Mouse (Mus musculus): ENCODE results near the gene Uba2.

The Uba2 gene

GRCm38 (mm10) chr7:34167766-34168469, 1.5 kb downstream of the Uba2 start:
- in situ Hi-C loops (cut with MboI, MseI) = no loop called here

DNA sequence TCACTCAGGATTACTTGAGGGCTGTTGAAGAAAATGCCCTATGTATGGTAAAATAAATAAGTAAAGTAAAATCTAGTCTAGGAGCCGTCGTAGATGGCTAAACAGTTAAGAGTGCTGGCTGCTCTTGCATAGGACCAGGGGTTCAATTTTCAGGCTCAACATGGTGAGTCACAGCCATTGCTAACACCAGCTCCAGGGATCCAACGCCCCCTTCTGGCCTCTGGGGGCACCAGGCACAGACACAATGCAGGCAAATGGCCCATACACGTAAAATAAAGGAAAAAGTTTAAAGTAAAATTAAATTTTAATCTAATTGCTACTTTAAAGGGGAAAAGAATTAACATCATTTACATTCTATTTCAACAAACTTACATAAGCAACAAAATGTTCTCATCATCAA, 2.5 kb downstream of the Uba2 start:
- in situ Hi-C loops (cut with MboI, MseI) = no loop called here

DNA sequence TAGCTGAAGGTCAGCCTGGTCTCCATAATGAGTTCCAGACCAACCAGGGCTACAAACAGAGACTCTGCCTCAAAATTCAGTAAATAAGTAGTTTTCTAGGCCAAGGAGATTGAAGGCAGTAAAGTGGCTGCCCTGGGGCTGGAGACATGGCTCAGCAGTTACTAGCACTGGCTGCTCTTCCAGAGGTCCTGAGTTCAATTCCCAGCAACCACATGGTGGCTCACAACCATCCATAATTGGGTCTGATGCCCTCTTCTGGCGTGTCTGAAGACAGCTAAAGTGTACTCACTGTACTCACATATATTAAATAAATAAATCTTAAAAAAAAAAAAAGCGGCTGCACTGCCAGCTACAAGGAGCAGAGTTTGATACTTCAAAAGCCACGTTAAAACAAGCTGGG, 3.4 kb downstream of the Uba2 start:
- in situ Hi-C loops (cut with MboI, MseI) = no loop called here

DNA sequence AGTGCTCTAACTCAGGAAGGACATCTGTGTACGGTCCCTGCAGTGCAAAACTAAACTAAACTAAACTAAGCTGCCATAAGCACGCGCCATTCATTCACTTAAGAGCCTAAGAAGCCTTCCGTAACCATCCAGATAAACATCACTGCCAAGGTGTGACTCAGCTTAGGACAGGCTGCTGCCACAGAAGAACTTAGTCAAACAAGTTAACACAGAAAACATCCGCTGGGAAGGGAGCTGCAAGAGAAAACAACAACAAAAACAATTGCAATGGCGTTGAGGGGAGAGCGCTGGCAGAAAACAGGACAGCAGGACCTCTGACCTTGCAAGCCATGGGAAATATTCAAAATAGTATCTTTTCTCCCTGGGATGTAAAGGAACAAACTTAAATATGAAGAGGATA, 4.7 kb downstream of the Uba2 start:
- in situ Hi-C loops (cut with MboI, MseI) = no loop called here

GRCm38 (mm10) chr7:34159167-34159566, 10.2 kb downstream of the Uba2 start:
- in situ Hi-C loops (cut with MboI, MseI) = loop anchor here in 1 of 2 experiments (5.0 kb wide), 1 partner anchor 33 kb away; no protein-coding TSS in a partner anchor

DNA sequence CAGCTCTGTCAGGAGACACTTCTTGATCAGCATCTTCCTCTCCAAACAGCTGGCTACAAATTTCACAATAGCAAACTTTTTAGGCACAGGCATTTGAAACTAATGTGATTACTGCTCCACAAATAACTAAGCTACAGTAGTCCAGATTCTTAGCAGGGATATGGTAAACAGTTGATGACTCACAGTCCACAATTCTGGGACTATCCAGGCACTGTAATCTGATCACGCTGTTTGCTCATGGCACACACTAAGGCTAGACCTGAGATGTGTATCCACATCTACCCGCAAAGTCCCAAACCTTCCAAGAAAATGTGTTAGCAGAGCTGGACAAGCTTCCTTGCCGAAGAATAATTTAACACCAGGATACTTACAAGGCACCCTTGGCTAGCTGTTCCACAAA, 11.4 kb downstream of the Uba2 start:
- in situ Hi-C loops (cut with MboI, MseI) = loop anchor here in 1 of 2 experiments (5.0 kb wide), 1 partner anchor 34 kb away; no protein-coding TSS in a partner anchor

DNA sequence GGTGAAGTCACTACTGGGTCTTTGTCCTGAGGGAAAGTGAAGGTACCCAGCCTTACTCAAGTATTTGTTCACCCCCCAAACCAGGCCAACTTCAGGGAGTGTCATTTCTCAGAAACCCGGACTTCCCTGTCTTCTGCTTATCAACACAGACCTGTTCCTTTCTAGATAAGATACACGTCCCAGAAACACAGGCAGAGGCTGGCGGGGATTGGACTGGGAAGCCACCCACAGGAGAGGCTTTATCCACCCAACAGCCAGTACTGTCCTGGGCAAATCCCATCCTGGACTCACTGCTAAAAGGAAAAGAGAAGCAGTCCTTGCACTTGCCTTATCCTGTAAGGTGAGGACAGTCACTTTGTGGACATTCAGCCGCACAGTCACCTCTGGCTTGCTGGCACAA, 22.2 kb downstream of the Uba2 start:
- in situ Hi-C loops (cut with MboI, MseI) = loop anchor here (25.0 kb wide), 1 partner anchor 515 kb away; the partner anchor contains the start of gene Kctd15 (in 2 of the 2)

DNA sequence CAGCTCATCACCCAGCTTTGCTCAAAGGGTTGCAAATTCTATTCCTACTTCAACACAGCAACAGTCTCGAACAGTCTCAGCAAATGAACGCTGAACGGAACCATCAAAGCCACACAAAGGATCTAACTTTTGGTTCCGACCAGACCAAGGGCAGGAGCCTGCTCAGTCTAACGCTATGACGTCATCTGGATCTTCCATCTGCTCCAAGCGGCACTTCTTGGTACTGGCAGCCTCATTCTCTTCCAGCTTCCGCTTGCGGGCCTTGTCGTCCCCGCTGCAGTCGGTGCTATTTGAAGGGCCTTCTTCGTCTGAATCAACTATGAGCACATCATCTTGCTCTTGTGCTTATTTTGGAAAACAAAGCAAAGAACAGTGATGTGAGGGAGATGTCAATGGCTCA, 28.3 kb downstream of the Uba2 start:
- in situ Hi-C loops (cut with MboI, MseI) = loop anchor here (5.0 to 25.0 kb wide), 2 partner anchors 521 to 901 kb away; partner anchors contain the start of gene Kctd15 (in 2 of the 2)

GRCm38 (mm10) chr7:34139493-34139892, 29.9 kb downstream of the Uba2 start:
- in situ Hi-C loops (cut with MboI, MseI) = loop anchor here (25.0 kb wide), 1 partner anchor 523 kb away; the partner anchor contains the start of gene Kctd15 (in 2 of the 2)

DNA sequence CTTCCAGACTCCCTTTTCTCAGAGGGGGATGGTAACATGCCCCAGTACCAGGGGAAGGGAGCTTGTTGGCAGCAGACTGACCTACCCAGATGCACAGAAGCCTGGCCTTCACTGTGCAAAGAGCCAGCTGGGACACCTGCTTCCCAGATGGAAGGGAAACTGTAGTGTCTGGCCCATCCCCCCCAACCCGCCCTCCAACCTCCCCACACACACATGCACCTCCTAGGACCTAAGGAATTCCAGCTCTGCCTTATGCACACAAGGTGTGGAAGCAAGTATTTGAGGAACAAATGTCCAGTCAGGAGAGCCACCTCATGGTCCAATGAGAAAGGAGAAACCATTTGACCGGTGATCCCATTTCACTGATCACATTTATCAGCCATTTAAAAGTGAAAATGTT, 35.1 kb downstream of the Uba2 start:
- in situ Hi-C loops (cut with MboI, MseI) = loop anchor here (25.0 kb wide), 1 partner anchor 528 kb away; the partner anchor contains the start of gene Kctd15 (in 2 of the 2)

DNA sequence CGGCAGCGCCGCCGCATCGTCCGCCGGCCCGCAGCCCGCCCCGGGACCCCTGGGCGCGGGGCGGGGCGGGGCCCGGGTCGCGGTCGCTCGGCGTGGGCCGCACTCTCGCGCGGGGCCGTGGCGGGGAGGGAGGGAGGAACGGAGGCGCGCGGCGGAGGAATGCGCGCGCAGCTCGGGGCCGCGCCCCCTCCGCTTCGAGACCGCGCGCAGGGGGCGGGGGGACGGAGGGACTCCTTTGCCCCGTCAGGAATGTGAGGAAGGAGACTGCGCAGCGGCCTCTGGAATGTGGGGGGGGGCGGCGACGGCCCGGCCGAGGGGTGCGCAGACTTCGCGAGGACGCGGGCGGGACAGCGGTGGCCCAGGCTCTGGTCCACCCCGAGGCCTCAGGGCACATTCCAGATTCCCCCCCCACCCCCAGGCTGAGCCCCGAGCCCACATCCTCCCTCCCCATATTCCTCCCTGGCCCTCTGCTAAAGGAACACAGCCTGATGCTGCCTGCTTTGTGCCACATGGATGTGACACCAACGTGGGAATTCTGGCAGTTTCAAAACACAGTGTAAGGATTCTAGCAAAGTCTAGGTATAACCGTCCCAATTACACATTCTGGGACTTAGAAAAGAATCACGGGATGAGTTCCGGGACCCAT, 36.2 kb downstream of the Uba2 start, which contains the start of gene Wtip:
Gene Wtip, minus strand, starts transcription at position 152 of the 646 bp plus-strand sequence.
- in situ Hi-C loops (cut with MboI, MseI) = loop anchor here (25.0 kb wide), 1 partner anchor 529 kb away; the partner anchor contains the start of gene Kctd15 (in 2 of the 2)

DNA sequence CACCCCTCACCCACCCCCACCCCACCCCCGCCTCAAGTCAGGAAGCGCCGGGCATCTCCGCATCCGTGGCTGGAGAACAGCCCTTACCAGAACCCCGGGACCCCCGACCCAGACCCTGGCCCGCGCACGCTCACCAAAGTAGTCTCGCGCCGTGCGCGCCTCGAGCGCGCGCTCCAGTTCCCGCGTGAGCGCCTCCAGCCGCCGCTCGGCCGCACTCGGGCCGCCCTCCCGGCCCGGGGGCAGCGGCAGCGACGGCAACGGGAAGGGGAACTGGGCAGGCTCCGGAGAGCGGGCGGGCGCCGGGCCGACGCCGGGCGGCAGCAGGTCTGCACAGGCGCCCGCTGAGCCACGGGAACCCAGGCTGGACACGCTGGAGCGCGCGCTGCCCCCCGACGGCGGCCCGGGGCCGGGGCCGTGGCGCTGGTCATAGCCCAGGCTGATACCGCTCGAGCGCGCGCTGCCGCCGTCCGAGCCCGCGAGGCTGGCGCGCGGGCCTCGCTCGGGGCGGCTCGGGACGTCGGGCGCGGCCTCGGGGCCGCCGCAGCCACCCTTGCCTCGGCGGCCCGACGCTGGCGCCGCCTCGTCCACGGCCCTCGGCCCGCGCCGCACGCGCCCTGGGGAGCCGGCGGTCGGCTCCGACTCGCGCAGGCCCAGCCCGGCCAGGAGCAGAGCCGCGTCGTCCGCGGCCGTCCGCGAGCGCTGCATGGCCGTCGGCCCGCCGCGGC, 36.9 kb downstream of the Uba2 start:
- in situ Hi-C loops (cut with MboI, MseI) = loop anchor here (25.0 kb wide), 1 partner anchor 530 kb away; the partner anchor contains the start of gene Kctd15 (in 2 of the 2)

GRCm38 (mm10) chr7:34131959-34132354, 37.4 kb downstream of the Uba2 start:
- in situ Hi-C loops (cut with MboI, MseI) = loop anchor here (25.0 kb wide), 1 partner anchor 530 kb away; the partner anchor contains the start of gene Kctd15 (in 2 of the 2)

DNA sequence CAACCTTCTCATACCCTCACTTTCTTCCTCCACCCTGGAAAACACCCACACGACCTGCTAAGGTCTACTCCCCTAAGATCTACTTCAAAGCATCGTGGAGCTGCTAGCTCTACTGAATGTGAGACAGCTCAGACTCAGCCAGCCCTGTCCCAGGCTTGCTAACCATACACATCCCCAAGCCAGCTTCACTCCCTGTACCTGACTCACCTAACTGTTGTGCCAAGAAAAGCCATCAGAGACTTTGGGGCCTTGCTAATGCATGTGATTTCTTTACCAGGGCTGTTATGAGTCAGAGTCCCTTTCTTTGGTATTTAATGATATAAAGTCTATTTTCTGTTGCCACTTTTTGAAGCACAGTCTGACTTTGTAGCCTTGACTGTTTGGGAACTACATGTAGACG, 38.3 kb downstream of the Uba2 start:
- in situ Hi-C loops (cut with MboI, MseI) = loop anchor here (25.0 kb wide), 1 partner anchor 531 kb away; the partner anchor contains the start of gene Kctd15 (in 2 of the 2)

DNA sequence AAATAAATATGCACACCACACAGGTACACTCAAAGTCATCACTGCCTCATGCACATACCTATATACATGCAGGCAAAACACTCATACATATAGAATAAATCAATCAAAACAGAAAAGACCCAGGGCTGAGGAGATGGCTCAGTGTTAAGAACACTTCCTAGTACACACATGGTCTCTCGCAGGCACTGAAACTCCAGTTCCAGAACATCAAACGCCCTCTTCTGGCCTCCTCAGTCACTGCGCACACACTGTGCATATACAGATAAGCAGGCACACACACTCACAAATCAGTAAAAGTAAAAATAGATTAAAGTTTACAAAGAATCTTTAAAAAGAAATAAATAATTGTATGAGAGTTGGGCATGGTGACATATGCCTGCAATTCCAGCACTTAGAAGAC, 43.1 kb downstream of the Uba2 start:
- in situ Hi-C loops (cut with MboI, MseI) = loop anchor here (25.0 kb wide), 1 partner anchor 536 kb away; the partner anchor contains the start of gene Kctd15 (in 2 of the 2)

DNA sequence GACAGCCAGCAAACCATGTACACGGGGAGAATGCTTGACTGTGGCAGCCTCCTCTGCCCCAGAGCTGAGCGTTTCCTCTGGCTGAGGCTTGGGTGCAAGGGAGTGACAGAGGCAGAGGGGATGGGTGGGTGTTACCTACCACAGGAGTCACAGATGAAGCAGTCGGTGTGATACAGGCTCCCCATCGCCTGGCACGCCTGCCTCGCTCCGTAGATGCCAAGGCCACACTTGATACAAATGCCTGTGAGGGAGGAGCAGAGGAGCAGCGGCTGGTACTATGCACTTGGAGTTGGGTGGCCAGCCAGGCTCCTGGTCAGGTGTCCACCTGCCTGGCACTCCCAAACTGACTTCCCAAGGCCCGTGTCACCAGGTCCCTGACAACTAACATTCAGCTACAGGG, 44.1 kb downstream of the Uba2 start:
- in situ Hi-C loops (cut with MboI, MseI) = loop anchor here (25.0 kb wide), 1 partner anchor 537 kb away; the partner anchor contains the start of gene Kctd15 (in 2 of the 2)

- in situ Hi-C loops (cut with MboI, MseI) = loop anchor here in 1 of 2 experiments (5.0 kb wide), 1 partner anchor 66 kb away; no protein-coding TSS in a partner anchor
Measured at GRCm38 (mm10) chr7:34122987-34123720, 46.2 kb downstream of the Uba2 start.

- in situ Hi-C loops (cut with MboI, MseI) = loop anchor here in 1 of 2 experiments (5.0 kb wide), 1 partner anchor 63 kb away; no protein-coding TSS in a partner anchor
Measured at GRCm38 (mm10) chr7:34120636-34121035, 48.8 kb downstream of the Uba2 start.

- in situ Hi-C loops (cut with MboI, MseI) = no loop called here
Measured at GRCm38 (mm10) chr7:34116601-34117000, 52.8 kb downstream of the Uba2 start.

DNA sequence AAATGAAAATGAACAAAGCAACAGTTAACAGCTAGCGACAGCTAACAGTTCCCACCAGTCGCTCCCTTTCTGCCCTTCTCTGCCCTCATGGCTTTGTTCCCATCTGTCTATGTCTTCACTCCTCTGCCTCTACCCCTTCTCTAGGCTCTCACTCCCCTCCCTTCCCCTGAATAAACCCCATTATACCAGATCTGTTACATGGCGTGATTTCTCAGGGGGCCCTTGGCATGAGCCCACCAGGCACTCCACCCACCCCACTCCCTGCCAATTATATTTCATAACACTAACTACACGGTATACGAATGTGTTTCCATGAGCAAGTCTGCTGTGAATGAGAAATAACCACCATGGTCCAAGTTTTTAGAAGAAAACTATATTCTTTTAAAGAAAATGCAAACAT, 60.2 kb downstream of the Uba2 start:
- in situ Hi-C loops (cut with MboI, MseI) = no loop called here

All from T-helper 17 cell (primary cell).